Mouse (Mus musculus): Measurements from ENCODE around the gene D5Ertd579e. TPM values are rescaled to one million over a fixed set of nuclear protein-coding genes. Genes with fewer than 3 reads are reported as not detected.
A peak's percentile ranks its signal among the peaks of the same experiment; 100 is the strongest.

D5Ertd579e gene
- total RNA-seq, 2 experiments from 2014 or later: 99.8 to 117 TPM

DNA sequence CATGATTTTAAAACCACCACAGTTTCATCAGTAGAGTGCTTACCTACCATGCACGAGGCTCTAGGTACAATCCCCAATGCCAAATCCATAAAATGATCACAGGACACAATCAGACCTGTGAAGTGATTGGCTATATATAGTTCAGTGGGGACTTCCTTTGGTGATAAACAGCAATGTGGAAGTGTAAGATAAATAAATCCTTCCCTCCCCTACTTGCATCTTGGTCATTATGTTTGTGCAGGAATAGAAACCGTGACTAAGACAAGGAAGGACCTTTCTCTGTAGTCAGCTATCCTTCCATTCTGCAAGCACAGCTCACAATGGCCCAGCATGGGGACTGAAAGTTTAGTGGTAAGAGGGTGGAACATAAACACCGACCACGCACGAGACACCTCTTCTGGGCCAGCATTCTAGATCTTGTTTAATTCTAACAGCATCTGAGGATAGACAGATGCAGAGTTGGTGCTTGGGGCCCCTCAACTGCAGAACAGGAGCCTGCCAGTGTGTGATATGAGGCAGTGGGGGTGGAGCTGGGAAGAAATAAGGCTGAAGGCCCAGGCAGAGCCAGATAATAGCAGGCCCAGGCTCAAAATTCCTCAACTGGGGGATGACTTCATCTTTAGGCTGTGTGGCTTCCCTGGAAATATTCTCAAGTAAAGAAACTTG lies 25.0 kb upstream of the D5Ertd579e start:
- no peak for DNase-seq (ENCODE audit: low spot score in 2 of 2)

DNA sequence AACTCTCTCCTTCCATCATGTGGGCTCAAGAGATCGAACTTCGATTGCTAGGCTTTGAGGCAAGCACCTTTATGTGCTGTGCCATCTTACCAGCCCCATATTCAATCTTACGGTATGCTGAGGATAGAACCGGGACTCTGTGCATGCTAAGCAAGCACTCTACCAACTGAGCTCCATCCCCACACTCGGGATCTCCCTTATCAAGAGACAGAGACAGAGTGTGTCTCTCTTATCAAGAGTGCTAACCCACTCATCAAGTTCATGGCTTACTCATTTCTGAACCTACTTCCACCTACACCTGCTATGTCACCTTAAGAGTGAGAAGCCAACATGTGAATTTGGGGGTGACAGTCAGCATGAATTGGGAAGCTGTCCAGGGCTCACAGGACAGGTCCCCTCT lies 24.4 kb upstream of the D5Ertd579e start:
- DNase-seq (ENCODE audit: low spot score in 2 of 2): no peak

- DNase-seq (ENCODE audit: low spot score in 2 of 2): no peak
Observed at GRCm38 (mm10) chr5:36719601-36720000, 23.8 kb upstream of the D5Ertd579e start.

- DNase-seq (ENCODE audit: low spot score in 2 of 2): no peak
Observed at GRCm38 (mm10) chr5:36719135-36719534, 23.3 kb upstream of the D5Ertd579e start.

GRCm38 (mm10) chr5:36717889-36718288 lies 22.1 kb upstream of the D5Ertd579e start:
- DNase-seq (ENCODE audit: low spot score in 2 of 2): no peak

GRCm38 (mm10) chr5:36716816-36717215 lies 21.0 kb upstream of the D5Ertd579e start:
- DNase-seq (ENCODE audit: low spot score in 2 of 2): no peak

DNA sequence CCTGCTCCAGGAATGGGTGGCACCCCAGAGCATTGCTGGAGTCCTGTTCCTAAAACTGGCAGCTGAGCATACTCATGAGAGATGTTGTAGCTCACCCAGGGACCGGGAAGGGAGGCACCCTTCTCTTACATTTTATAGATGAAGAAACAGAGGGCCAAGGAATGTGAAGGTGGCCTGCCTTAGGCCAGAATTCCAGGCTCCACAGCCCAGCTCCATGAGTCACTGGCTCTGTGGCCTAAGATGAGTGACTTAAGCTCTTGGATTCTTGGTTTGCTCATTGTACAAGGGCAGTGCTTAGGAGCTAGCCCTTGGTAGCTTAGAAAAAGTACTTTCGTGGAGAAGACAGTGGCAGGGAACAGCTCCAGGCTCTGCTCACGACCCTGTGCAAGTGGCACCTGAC lies 19.0 kb upstream of the D5Ertd579e start:
- DNase-seq (ENCODE audit: low spot score in 2 of 2): no peak

GRCm38 (mm10) chr5:36713693-36714092 lies 17.9 kb upstream of the D5Ertd579e start:
- DNase-seq (ENCODE audit: low spot score in 2 of 2): no peak

- peak; percentile 30 to 52 for DNase-seq (ENCODE audit: low spot score in 2 of 2)
Observed at GRCm38 (mm10) chr5:36712553-36713534, 17.0 kb upstream of the D5Ertd579e start.

DNA sequence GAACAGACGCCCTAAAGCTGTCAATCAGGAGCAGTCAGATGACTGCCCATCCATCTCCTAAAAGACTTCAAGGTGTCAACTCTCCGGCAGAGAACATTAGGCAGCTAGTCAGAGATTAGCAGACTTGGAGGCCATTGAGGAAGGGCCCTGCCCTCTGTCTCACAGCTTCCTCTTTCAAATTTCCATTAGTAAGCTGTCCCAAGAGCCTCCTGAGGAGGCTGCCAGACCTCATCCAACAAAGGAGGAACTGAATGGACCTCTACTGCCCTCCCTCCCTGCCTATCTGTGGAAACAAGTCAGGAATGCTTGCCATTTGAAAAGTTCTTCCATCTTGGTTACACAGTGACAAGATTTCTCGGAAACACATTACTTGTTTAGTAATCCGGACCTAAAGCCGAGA lies 16.0 kb upstream of the D5Ertd579e start:
- DNase-seq (ENCODE audit: low spot score in 2 of 2): no peak

GRCm38 (mm10) chr5:36705792-36706191 lies 10.0 kb upstream of the D5Ertd579e start:
- no peak for DNase-seq (ENCODE audit: low spot score in 2 of 2)

DNA sequence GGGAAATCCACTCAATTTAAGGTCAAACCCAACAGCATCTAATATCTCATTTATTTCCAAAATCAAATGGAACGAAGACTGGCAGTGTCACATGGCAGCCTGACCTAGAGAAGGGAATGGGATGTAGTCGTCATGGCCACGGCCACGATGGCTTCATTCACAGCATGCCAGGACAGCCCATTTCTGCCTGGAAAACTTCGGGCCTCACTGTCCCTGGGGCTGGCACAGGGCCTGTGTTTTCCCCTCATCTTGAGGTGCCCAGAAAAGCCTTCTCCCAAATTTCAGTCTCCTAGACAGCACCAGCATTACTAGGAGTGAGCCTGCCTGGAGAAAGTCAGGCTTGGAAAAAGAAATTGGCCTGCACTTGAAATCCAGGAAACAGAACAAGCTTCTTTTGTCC lies 9.6 kb upstream of the D5Ertd579e start:
- DNase-seq (ENCODE audit: low spot score in 2 of 2): peak in 1 of 2 experiments; percentile 33

DNA sequence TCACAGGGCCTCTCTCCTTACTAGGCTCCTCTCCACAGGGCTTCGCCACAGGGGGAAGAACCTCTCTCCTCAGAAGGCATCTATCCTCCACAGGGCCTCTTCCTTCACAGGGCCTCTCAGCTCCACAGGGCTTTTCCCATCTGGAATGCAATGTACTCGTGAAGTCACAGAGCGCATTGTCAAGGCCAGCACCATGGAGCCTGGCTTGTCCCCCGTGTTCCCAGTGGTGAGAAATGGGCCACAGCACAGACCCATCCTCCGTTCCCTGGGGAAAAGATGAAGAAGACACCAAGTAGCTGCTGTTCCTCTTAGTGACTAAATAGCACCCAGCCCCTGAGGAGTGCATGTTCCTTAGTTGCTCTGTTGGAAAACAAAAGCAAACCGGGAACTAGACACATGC lies 8.9 kb upstream of the D5Ertd579e start:
- no peak for DNase-seq (ENCODE audit: low spot score in 2 of 2)

- no peak for DNase-seq (ENCODE audit: low spot score in 2 of 2)
Observed at GRCm38 (mm10) chr5:36700939-36701620, 5.3 kb upstream of the D5Ertd579e start.

DNA sequence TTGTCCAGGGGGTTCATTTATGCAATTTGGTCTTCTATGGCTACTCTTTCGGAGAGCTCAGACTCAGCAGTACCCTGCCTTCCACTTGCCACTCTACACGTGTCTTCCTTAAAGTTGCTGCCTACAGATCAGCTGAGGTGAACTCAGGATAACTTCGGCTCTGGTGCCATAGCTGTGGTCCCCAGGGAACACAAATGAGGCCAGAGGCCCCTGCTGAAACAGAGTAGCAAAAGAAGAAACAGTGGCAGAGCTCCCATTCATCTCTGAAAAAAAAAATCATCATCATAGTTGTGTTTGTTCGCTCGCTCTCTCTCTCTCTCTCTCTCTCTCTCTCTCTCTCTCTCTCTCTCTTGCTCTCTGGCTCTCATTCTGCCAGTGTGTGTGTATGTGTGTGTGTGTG lies 2.9 kb upstream of the D5Ertd579e start:
- no peak for DNase-seq (ENCODE audit: low spot score in 2 of 2)

GRCm38 (mm10) chr5:36698067-36698670 lies 2.3 kb upstream of the D5Ertd579e start:
- no peak for DNase-seq (ENCODE audit: low spot score in 2 of 2)

DNA sequence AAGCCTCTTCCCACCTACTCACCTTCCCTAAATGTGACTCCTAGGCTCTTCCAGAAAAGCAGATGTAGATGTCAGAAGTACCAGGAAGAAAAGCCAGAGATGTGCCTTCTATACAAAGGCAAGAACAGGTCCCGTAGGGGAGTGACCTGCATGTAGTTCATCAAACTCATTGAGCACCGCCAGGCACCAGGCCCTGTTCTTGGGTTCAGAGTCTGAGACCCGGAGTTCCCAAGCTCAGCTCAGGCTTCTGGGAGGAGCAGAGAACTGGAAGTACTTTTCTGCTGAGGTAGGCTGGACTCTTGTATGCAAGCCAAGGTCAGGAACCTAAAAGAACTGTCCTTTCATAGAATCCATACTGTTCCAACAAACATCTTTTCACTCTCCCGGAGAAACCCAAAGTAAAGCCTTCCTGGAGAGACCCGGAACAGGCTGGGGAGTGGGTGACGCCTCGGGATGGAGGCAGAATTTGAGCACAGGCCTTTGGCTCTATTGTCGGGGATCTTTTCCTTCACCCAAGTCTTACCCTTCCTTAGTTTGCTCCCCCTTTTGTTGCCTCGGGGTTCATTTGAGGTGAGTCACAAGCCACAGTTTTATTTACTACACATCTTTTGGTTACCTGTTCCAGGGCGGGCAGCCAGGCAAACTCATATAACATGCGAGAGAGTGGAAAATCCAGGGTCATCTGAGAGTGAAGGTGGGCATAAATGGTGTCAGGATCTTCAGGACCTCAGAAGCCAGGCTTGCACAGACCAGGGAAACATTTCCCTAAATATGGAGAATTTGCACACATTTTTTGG lies 878 bp upstream of the D5Ertd579e start:
- peak; percentile 23 to 25 for DNase-seq (ENCODE audit: low spot score in 2 of 2)

- no peak for DNase-seq (ENCODE audit: low spot score in 2 of 2)
Observed at GRCm38 (mm10) chr5:36695005-36695404, 819 bp downstream of the D5Ertd579e start.

GRCm38 (mm10) chr5:36693651-36694050 lies 2.2 kb downstream of the D5Ertd579e start:
- no peak for DNase-seq (ENCODE audit: low spot score in 2 of 2)

DNA sequence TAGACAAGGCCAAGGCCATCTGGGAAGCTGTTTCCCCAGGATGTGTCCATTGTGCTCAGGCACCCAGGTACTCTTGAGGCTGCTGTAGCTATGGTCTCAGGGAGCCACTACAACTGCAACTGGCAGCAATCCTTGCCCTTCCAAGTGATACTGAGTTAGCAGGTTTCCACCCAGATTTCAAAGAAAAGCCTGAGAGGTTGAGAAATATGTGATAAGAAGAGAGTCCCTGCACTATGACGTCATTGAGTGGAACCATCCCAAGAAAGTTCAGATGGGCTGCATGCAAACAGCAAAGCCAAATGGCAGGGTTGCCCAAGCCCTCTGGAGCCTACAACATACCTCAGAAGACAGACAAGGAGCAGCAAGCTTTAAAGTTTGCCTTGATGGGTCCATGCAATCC lies 4.4 kb downstream of the D5Ertd579e start:
- no peak for DNase-seq (ENCODE audit: low spot score in 2 of 2)

DNA sequence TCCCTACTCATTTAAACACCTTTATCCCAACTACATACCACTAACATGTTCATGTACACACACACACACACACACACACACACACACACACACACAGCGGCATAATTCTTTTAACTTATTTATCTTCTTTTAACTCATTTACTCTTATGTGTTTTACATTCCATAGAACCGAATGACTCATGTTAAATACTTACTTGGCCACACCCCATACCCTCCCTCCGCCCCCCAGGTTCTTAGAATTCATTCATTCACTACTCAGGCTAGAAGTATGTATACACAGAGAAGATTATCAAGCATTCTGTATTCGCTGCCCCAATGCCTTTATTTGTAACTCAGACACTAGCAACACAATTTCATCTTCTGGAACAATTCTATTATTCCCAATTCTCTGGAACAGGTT lies 10.7 kb downstream of the D5Ertd579e start:
- no peak for DNase-seq (ENCODE audit: low spot score in 2 of 2)
